Mouse (Mus musculus): ENCODE measurements around the gene Plxnc1. TPM values are rescaled to one million over a fixed set of nuclear protein-coding genes. Genes with fewer than 3 reads are reported as not detected.

Plxnc1 gene
- total RNA-seq, 1 experiment, result 1.1 TPM

DNA sequence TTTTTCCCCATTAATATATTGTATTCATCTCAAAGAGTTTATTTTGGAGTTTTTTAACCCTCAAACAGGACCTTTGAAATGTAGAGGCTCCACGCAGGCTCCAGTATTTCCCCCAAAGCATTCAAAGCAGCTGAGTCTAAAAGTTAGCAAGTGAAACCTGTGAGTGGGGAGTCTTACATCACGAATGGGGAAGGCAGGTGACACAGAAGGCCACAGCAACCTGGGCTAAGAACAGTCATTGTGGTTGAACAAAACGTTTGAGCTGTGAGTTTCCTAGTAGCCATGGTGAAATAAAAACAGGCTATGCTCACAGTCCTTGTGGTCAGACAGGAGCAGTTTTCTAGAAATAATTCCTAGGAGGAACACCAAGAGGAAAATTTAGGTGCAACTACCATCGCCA, 95.3 kb downstream of the Plxnc1 start:
- in situ Hi-C loops (cut with MboI; ENCODE audit: low sequenced_read_pairs in 2 of 2, unreplicated experiment in 2 of 2), result no loop called here
- no peaks in the 10 kb centered on the region for H3K36me3 ChIP-seq (ENCODE audit: control insufficient read depth, insufficient read depth, low read length, poor library complexity, severe bottlenecking)
- no peak for DNase-seq (ENCODE audit: low read depth, low spot score)
- no peaks in the 10 kb centered on the region for H3K9me3 ChIP-seq (ENCODE audit: control insufficient read depth, insufficient read depth, low read depth, low read length)
- no peaks in the 10 kb centered on the region for H3K4me1 ChIP-seq (ENCODE audit: control insufficient read depth in 2 of 2, insufficient read depth in 2 of 2, low read length in 2 of 2, poor library complexity in 1 of 2)
- no peak for TF ChIP-seq MAFK (IDR thresholded peaks at IDR 0.05; ENCODE audit: insufficient read depth, low read depth, low read length)
- TF ChIP-seq CHD2 (IDR thresholded peaks at IDR 0.05; ENCODE audit: low read depth, low read length), result no peak
- TF ChIP-seq ZNF384 (IDR thresholded peaks at IDR 0.05; ENCODE audit: low read depth, low read length), result no peak
- no peak overlapping the region for H3K9ac ChIP-seq (ENCODE audit: insufficient read depth, low read depth, low read length, poor library complexity, severe bottlenecking)
- no peak overlapping the region for H3K27ac ChIP-seq (ENCODE audit: insufficient read depth, low read depth, low read length, poor library complexity, severe bottlenecking)
- H3K4me3 ChIP-seq (ENCODE audit: insufficient read depth in 1 of 2, low read depth in 1 of 2, low read length in 2 of 2, poor library complexity in 1 of 2, severe bottlenecking in 1 of 2), result no peak overlapping the region

DNA sequence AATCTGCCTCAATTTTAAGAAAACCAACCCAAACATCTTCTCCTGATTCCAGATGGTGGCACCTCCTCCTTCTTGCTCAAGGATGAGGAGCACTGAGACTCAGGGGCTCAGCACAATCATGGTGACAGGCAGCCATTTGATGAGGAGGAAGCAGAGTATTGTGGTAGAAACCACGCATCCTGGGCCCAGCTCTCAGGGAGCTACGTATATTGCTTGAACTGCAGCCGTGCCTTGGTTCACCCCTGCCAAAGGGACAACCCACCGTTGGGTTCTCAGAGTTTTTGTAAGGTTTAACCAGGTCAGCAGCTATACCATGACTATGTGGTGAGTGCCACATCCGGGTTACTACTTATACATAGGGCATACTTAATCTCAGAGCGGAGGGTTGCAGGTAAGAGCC, 96.3 kb downstream of the Plxnc1 start:
- no peaks in the 10 kb centered on the region for H3K9me3 ChIP-seq (ENCODE audit: control insufficient read depth, insufficient read depth, low read depth, low read length)
- H3K36me3 ChIP-seq (ENCODE audit: control insufficient read depth, insufficient read depth, low read length, poor library complexity, severe bottlenecking), result no peaks in the 10 kb centered on the region
- no peak overlapping the region for H3K27ac ChIP-seq (ENCODE audit: insufficient read depth, low read depth, low read length, poor library complexity, severe bottlenecking)
- DNase-seq (ENCODE audit: low read depth, low spot score), result no peak
- TF ChIP-seq ZNF384 (IDR thresholded peaks at IDR 0.05; ENCODE audit: low read depth, low read length) (no peak), HCFC1 (IDR thresholded peaks at IDR 0.05; ENCODE audit: borderline replicate concordance, insufficient read depth, low read length) (no peak), CHD2 (IDR thresholded peaks at IDR 0.05; ENCODE audit: low read depth, low read length) (no peak), ZC3H11A (IDR thresholded peaks at IDR 0.05; ENCODE audit: borderline replicate concordance, low read depth, low read length) (no peak), MAFK (IDR thresholded peaks at IDR 0.05; ENCODE audit: insufficient read depth, low read depth, low read length) (no peak)
- no peaks in the 10 kb centered on the region for H3K4me1 ChIP-seq (ENCODE audit: control insufficient read depth in 2 of 2, insufficient read depth in 2 of 2, low read length in 2 of 2, poor library complexity in 1 of 2)
- H3K4me3 ChIP-seq (ENCODE audit: insufficient read depth in 1 of 2, low read depth in 1 of 2, low read length in 2 of 2, poor library complexity in 1 of 2, severe bottlenecking in 1 of 2), result no peak overlapping the region
- in situ Hi-C loops (cut with MboI; ENCODE audit: low sequenced_read_pairs in 2 of 2, unreplicated experiment in 2 of 2), result no loop called here
- H3K9ac ChIP-seq (ENCODE audit: insufficient read depth, low read depth, low read length, poor library complexity, severe bottlenecking), result no peak overlapping the region

GRCm38 (mm10) chr10:94846501-94847105, 98.0 kb downstream of the Plxnc1 start:
- no peak for DNase-seq (ENCODE audit: low read depth, low spot score)
- H3K4me1 ChIP-seq (ENCODE audit: control insufficient read depth in 2 of 2, insufficient read depth in 2 of 2, low read length in 2 of 2, poor library complexity in 1 of 2), result no peaks in the 10 kb centered on the region
- no peak overlapping the region for H3K4me3 ChIP-seq (ENCODE audit: insufficient read depth in 1 of 2, low read depth in 1 of 2, low read length in 2 of 2, poor library complexity in 1 of 2, severe bottlenecking in 1 of 2)
- H3K9me3 ChIP-seq (ENCODE audit: control insufficient read depth, insufficient read depth, low read depth, low read length), result no peaks in the 10 kb centered on the region
- no peak for TF ChIP-seq ZNF384 (IDR thresholded peaks at IDR 0.05; ENCODE audit: low read depth, low read length)
- no peak for TF ChIP-seq ZC3H11A (IDR thresholded peaks at IDR 0.05; ENCODE audit: borderline replicate concordance, low read depth, low read length)
- TF ChIP-seq CHD2 (IDR thresholded peaks at IDR 0.05; ENCODE audit: low read depth, low read length), result no peak
- TF ChIP-seq MAFK (IDR thresholded peaks at IDR 0.05; ENCODE audit: insufficient read depth, low read depth, low read length), result no peak
- TF ChIP-seq HCFC1 (IDR thresholded peaks at IDR 0.05; ENCODE audit: borderline replicate concordance, insufficient read depth, low read length), result no peak
- no peak overlapping the region for H3K27ac ChIP-seq (ENCODE audit: insufficient read depth, low read depth, low read length, poor library complexity, severe bottlenecking)
- H3K9ac ChIP-seq (ENCODE audit: insufficient read depth, low read depth, low read length, poor library complexity, severe bottlenecking), result no peak overlapping the region
- no peaks in the 10 kb centered on the region for H3K36me3 ChIP-seq (ENCODE audit: control insufficient read depth, insufficient read depth, low read length, poor library complexity, severe bottlenecking)
- in situ Hi-C loops (cut with MboI; ENCODE audit: low sequenced_read_pairs in 2 of 2, unreplicated experiment in 2 of 2), result no loop called here

DNA sequence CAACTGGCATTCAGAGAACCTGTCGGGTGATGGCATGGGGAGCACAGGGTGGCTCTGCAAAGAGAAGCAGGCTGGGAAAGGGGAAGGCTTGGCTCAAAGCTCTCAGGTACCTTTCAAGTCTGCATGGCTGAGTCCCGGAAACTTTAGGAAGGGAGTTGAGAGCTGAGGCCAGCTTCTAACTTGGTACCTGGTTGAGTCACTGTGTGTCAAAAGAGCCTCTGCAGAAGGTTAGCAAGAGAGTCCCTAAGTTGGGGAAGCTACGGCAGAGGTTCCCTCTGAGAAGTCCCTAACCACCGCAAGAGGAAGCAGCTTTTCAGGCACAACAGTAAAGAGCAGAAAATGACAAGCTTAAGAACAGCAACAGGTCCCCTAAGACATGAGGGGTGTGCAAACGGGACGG, 99.9 kb downstream of the Plxnc1 start:
- no peak for TF ChIP-seq HCFC1 (IDR thresholded peaks at IDR 0.05; ENCODE audit: borderline replicate concordance, insufficient read depth, low read length)
- TF ChIP-seq MAFK (IDR thresholded peaks at IDR 0.05; ENCODE audit: insufficient read depth, low read depth, low read length), result no peak
- Histone ChIP-seq H3K4me3 (ENCODE audit: insufficient read depth in 1 of 2, low read depth in 1 of 2, low read length in 2 of 2, poor library complexity in 1 of 2, severe bottlenecking in 1 of 2) (no peak overlapping the region), H3K4me1 (ENCODE audit: control insufficient read depth in 2 of 2, insufficient read depth in 2 of 2, low read length in 2 of 2, poor library complexity in 1 of 2) (no peaks in the 10 kb centered on the region), H3K36me3 (ENCODE audit: control insufficient read depth, insufficient read depth, low read length, poor library complexity, severe bottlenecking) (no peaks in the 10 kb centered on the region), H3K9ac (ENCODE audit: insufficient read depth, low read depth, low read length, poor library complexity, severe bottlenecking) (no peak overlapping the region), H3K27ac (ENCODE audit: insufficient read depth, low read depth, low read length, poor library complexity, severe bottlenecking) (no peak overlapping the region), H3K9me3 (ENCODE audit: control insufficient read depth, insufficient read depth, low read depth, low read length) (no peaks in the 10 kb centered on the region)
- no peak for DNase-seq (ENCODE audit: low read depth, low spot score)
- in situ Hi-C loops (cut with MboI; ENCODE audit: low sequenced_read_pairs in 2 of 2, unreplicated experiment in 2 of 2), result no loop called here

GRCm38 (mm10) chr10:94835874-94836273, 108.8 kb downstream of the Plxnc1 start:
- Histone ChIP-seq H3K27ac (ENCODE audit: insufficient read depth, low read depth, low read length, poor library complexity, severe bottlenecking) (no peak overlapping the region), H3K4me1 (ENCODE audit: control insufficient read depth in 2 of 2, insufficient read depth in 2 of 2, low read length in 2 of 2, poor library complexity in 1 of 2) (no peaks in the 10 kb centered on the region), H3K4me3 (ENCODE audit: insufficient read depth in 1 of 2, low read depth in 1 of 2, low read length in 2 of 2, poor library complexity in 1 of 2, severe bottlenecking in 1 of 2) (no peak overlapping the region), H3K36me3 (ENCODE audit: control insufficient read depth, insufficient read depth, low read length, poor library complexity, severe bottlenecking) (no peaks in the 10 kb centered on the region), H3K9ac (ENCODE audit: insufficient read depth, low read depth, low read length, poor library complexity, severe bottlenecking) (no peak overlapping the region), H3K9me3 (ENCODE audit: control insufficient read depth, insufficient read depth, low read depth, low read length) (no peaks in the 10 kb centered on the region)
- DNase-seq (ENCODE audit: low read depth, low spot score), result no peak
- in situ Hi-C loops (cut with MboI; ENCODE audit: low sequenced_read_pairs in 2 of 2, unreplicated experiment in 2 of 2), result no loop called here
- no peak for TF ChIP-seq HCFC1 (IDR thresholded peaks at IDR 0.05; ENCODE audit: borderline replicate concordance, insufficient read depth, low read length)
- TF ChIP-seq ZC3H11A (IDR thresholded peaks at IDR 0.05; ENCODE audit: borderline replicate concordance, low read depth, low read length), result no peak
- no peak for TF ChIP-seq ZNF384 (IDR thresholded peaks at IDR 0.05; ENCODE audit: low read depth, low read length)
- no peak for TF ChIP-seq CHD2 (IDR thresholded peaks at IDR 0.05; ENCODE audit: low read depth, low read length)
- TF ChIP-seq MAFK (IDR thresholded peaks at IDR 0.05; ENCODE audit: insufficient read depth, low read depth, low read length), result no peak
